Mouse (Mus musculus): Measurements from ENCODE around the gene Tbx10.
A peak's percentile ranks its signal among the peaks of the same experiment; 100 is the strongest.
"Not testable (repeated sequence)": the region's sequence is repeated elsewhere in the genome, so short reads cannot be mapped to it uniquely, and the experiment has no call there.

Tbx10 gene

GRCm38 (mm10) chr19:4003641-4004040, 11.1 kb downstream of the Tbx10 start:
- DNase-seq (ENCODE audit: low read depth, low spot score), result no peak

GRCm38 (mm10) chr19:4004331-4004730, 11.8 kb downstream of the Tbx10 start:
- DNase-seq (ENCODE audit: low read depth, low spot score), result no peak

- no peak for DNase-seq (ENCODE audit: low read depth, low spot score)
Measured at GRCm38 (mm10) chr19:4005091-4005490, 12.5 kb downstream of the Tbx10 start.

- DNase-seq (ENCODE audit: low read depth, low spot score), result no peak
Measured at GRCm38 (mm10) chr19:4005971-4006370, 13.4 kb downstream of the Tbx10 start.

- DNase-seq (ENCODE audit: low read depth, low spot score), result no peak
Measured at GRCm38 (mm10) chr19:4011086-4011485, 18.5 kb downstream of the Tbx10 start.

GRCm38 (mm10) chr19:4012432-4013022, 20.0 kb downstream of the Tbx10 start, which contains the start of gene Ndufv1:
Ndufv1 (minus strand) TSS chr19:4012806.
- peak; percentile 98 for DNase-seq (ENCODE audit: low read depth, low spot score)

GRCm38 (mm10) chr19:4013066-4013465, 20.5 kb downstream of the Tbx10 start:
- no peak for DNase-seq (ENCODE audit: low read depth, low spot score)

GRCm38 (mm10) chr19:4014802-4015201, 22.2 kb downstream of the Tbx10 start:
- DNase-seq (ENCODE audit: low read depth, low spot score), result no peak

- no peak for DNase-seq (ENCODE audit: low read depth, low spot score)
Measured at GRCm38 (mm10) chr19:4015635-4016034, 23.1 kb downstream of the Tbx10 start.

GRCm38 (mm10) chr19:4017921-4018587, 25.5 kb downstream of the Tbx10 start:
- no peak for DNase-seq (ENCODE audit: low read depth, low spot score)

- peak; percentile 80 for DNase-seq (ENCODE audit: low read depth, low spot score)
Measured at GRCm38 (mm10) chr19:4018743-4019583, 26.4 kb downstream of the Tbx10 start.

- no peak for DNase-seq (ENCODE audit: low read depth, low spot score)
Measured at GRCm38 (mm10) chr19:4023185-4023584, 30.6 kb downstream of the Tbx10 start.

- no peak for DNase-seq (ENCODE audit: low read depth, low spot score)
Measured at GRCm38 (mm10) chr19:4027576-4027975, 35.0 kb downstream of the Tbx10 start.

GRCm38 (mm10) chr19:4032668-4033067, 40.1 kb downstream of the Tbx10 start:
- DNase-seq (ENCODE audit: low read depth, low spot score), result no peak

GRCm38 (mm10) chr19:4033298-4033697, 40.7 kb downstream of the Tbx10 start:
- no peak for DNase-seq (ENCODE audit: low read depth, low spot score)

- DNase-seq (ENCODE audit: low read depth, low spot score), result no peak
Measured at GRCm38 (mm10) chr19:4033742-4034141, 41.2 kb downstream of the Tbx10 start.

- DNase-seq (ENCODE audit: low read depth, low spot score), result peak; percentile 54
Measured at GRCm38 (mm10) chr19:4036327-4037045, 43.9 kb downstream of the Tbx10 start.

GRCm38 (mm10) chr19:4037154-4037787, 44.7 kb downstream of the Tbx10 start:
- DNase-seq (ENCODE audit: low read depth, low spot score), result not testable (repeated sequence)

GRCm38 (mm10) chr19:4037788-4038232, 45.3 kb downstream of the Tbx10 start, which contains the start of gene Gstp1:
Gstp1 (minus strand) TSS chr19:4037985.
- peak; percentile 91 for DNase-seq (ENCODE audit: low read depth, low spot score)

GRCm38 (mm10) chr19:4040941-4041340, 48.4 kb downstream of the Tbx10 start:
- not testable (repeated sequence) for DNase-seq (ENCODE audit: low read depth, low spot score)

GRCm38 (mm10) chr19:4041500-4041899, 48.9 kb downstream of the Tbx10 start:
- DNase-seq (ENCODE audit: low read depth, low spot score), result not testable (repeated sequence)

Data from mesoderm, embryonic 11.5 days (tissue).